Mouse (Mus musculus): ENCODE measurements around the gene Rell1.
"Not testable (repeated sequence)": the region's sequence is repeated elsewhere in the genome, so short reads cannot be mapped to it uniquely, and the experiment has no call there.

The Rell1 gene

DNA sequence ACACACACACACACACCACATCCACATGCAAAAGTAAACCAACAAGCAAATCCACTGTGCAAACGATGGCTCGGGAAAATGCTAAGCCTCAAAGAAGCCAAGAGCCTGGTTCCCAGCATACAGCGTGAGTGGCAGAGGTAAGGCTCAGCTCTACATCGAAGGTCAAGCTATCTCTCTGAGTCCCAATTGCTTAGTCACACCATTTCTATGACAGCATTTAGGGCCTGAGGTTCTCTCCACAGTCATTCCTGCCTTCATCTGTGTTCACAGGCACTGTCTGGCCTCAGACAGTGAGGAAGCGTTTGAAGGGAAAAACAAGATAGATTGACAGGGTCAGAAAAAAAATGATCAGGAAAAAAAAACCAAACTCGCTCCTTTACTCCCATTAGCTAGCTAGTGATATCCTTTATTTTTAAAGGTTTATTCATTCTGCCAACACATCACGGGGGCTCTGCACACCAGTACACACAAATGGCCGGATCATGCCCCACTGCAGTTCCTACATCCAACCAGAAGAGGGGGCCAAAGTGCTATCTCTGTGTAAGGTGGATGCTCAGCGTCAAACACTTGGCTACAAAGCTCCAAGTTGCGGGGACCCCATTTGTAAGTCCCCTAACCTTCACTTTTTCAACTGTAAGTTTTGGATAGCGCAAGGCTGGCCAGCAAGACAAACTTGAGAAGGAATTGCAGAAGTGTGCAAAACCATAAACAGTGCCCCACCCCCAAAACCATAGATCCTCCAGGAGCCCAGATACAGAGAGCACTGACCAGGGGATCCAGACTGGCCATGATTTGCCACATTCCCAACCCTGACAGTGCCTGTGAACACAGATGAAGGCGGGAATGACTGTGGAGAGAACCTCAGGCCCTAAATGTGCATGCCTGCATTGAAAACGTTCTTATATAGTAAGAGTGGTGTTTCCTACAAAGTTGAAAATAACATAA lies 62.3 kb downstream of the Rell1 start:
- in situ Hi-C loops (cut with MboI, MseI), result loop anchor here (10.0 to 25.0 kb wide), 3 partner anchors 188 to 931 kb away; partner anchors contain the start of gene Pgm2

DNA sequence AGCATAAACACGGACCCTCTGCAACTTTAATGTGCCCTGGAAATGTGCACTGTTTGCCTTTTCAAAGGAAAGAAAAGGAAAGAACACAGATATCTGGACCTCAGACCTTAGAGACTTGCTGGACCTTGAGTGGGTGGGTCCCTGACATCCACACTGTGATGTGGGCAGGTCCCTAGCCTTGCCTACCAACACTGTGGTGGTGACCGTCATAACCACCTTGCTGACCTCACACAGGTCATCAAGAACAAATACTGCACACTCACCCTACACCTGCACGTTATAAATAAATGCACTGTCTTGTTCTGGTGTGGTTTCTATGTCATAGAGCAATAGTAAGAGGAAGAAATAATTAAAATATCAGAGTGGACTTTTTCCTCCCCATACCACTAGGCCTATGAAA lies 65.4 kb downstream of the Rell1 start:
- in situ Hi-C loops (cut with MboI, MseI), result loop anchor here (10.0 to 25.0 kb wide), 3 partner anchors 191 to 934 kb away; partner anchors contain the start of gene Pgm2

DNA sequence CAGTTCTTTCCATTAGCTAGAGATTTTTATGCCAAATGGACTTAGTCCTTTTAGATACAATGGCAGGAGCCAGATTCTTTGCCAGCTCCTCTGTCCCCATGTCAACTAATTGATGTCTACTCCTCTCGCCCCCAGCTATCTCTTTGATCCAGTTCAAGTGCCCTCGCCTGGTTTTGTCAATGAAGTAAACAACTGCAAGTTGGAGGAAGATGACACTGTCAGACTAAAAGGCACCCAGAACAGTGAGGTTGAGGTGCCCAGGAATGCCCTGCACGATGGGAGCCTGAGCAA lies 70.9 kb downstream of the Rell1 start:
- in situ Hi-C loops (cut with MboI, MseI), result no loop called here

DNA sequence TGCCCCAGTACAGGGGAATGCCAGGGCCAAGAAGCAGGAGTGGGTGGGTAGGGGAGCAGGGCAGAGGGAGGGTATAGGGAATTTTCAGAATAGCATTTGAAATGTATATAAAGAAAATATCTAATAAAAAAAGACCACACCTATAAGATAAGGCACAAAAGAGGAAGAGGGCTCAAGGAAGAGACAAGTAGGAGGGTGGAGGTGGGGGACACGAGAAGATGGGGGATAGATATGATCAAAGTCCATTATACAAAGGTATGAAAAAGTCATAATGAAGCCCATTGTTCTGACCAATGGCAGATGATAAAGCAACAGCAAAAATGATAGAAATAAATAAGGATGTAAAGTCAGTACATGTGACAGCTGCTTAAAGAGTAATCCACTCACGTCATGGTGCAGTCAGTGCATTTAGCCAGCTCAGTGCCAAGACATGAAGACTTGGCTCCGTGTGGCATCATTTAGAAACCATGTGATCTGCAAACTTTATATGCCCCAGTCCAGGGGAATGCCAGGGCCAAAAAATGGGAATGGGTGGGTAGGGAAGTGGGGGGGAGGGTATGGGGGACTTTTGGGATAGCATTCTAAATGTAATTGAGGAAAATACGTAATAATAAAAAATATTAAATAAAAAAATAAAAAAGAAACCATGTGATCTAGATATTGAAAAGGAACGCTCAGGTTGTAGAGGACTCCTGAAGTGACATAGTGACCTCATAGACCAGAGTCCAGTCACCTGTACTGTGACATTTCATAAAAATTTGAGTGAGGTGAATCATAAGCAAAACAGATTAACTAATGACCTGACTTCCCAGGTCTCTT lies 71.5 kb downstream of the Rell1 start:
- in situ Hi-C loops (cut with MboI, MseI), result not testable (repeated sequence)

DNA sequence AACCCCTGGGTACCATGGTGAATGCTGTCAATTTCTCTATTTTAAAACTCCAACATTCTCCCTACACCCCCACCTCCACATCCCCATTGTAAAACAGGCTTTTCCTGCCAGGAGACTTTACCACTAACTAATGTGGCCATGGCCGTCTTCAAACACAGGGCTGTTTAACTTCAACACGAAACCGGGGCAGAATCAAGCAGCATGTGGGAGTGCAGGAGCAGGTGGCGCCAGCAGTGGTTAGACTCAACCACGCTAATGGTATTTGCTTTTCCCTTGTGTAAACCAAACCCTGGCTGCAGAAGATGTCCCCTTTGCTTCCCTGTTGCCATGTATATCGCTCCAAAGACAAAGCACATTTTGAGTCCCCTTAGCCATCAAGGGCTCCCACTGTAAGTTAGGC lies 76.8 kb downstream of the Rell1 start:
- in situ Hi-C loops (cut with MboI, MseI), result no loop called here

DNA sequence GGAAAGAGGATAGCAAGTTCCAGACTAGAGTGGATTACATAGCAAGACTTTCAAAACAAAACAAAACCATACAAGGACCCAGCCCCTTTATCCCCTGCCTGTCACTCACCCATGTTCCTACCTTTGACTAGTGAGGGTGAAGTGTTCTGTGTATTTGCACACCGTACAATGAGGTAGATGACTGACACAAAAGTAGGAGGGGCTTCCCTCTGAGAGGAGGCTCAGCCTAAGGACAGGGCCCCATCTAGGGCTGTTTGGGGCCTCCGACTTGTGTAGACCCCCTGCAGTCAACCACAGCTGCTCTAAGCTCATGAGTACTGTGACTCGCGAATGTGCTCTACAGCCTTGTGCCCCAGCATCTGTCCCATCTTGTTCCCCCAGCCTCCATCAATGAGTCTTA lies 77.5 kb downstream of the Rell1 start:
- in situ Hi-C loops (cut with MboI, MseI), result no loop called here

DNA sequence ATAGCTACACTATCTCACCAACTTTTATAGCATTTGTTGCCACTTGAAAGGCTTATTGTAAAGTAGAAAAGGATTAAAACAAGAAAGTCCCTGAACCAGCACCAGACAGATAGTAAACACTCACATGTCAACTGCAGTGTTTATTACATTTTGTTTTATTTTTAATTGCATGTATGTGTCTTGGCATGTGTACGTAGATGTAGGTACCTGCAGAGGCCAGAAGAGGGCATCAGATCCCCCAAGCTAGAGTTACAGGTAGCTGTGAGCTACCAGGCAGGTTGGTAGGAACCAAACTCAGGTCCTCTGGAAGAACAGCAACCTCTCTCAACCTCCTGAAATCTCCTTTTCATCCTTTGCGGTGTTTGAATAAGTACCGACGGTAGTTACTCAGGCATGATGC lies 81.6 kb downstream of the Rell1 start:
- in situ Hi-C loops (cut with MboI, MseI), result loop anchor here (5.0 kb wide), 1 partner anchor 80 kb away; no protein-coding TSS in a partner anchor

DNA sequence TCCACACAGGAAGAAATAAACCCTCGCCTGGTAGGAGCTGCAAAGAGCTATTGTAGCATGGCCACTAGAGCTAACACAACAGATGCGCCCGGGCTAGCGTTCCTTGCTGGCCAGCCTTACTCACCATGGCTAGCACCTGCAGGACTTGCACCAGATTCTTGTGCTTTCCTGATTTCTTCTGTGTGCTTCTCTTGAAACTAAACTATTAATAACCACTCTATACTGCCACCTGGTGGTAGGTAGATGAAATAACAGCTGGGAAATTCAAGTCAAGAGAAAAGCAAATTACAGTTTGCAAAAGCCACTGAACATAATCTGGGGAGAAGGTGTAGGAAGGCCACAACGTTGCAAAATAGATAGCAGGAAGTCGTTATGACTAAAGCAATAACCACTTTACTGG lies 82.0 kb downstream of the Rell1 start:
- in situ Hi-C loops (cut with MboI, MseI), result loop anchor here (5.0 kb wide), 1 partner anchor 79 kb away; no protein-coding TSS in a partner anchor

DNA sequence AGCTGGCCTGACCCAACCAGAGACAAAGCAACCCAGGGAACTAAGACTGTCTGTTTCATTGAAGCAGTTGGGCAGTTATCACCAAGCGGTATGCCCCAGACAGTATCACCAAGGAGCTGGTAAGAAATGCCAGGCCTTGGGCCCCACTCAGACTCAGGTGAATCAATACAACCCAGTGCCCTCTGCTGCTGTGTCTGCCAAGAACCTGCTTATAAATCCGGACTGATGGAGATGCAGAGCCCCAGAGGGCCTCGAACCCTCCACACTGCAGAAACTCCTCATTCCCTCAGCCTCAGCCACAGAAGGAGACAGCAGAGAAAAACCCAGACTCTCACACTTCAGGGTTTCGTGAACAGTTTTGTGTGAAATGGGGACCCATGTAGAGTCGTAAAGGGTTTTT lies 82.4 kb downstream of the Rell1 start:
- in situ Hi-C loops (cut with MboI, MseI), result loop anchor here (5.0 kb wide), 1 partner anchor 79 kb away; no protein-coding TSS in a partner anchor

DNA sequence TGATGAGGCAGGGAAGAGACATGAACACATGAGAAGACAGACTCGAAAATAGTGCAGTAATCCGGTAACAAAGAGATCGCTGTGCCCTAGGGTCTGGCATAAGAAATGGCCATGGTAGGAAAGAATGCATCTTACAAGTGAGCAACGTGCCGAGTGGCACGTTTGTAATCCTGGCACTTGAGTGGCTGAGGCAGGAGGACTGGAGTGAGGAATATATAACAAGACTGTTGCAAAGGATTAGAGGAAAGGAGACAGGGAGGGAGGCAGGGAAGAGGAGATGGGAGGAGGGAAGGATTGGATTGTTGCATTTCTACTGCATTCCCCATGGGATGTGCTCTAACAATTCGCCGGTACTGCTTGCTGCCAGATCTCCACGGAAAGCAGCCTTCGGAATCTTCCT lies 89.7 kb downstream of the Rell1 start:
- in situ Hi-C loops (cut with MboI, MseI), result no loop called here

DNA sequence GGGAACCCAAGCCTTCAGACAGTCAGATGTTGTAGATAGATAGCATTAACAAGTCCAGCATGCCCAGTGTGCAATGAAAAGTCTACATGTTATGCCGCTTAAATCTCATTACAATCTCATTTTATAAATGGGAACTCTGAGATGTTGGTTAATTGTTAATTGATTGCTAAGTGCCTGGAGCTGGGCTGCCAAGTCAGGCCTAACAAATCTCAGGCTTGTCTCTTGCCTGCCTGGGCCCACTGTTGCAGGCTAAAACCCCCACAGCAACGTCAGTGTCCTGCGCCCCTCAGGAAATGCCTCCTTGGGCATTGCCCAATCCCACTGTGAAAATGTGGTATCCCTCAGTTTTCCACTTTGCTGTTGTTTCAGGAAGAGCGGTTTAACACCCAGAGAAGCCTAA lies 92.6 kb downstream of the Rell1 start:
- in situ Hi-C loops (cut with MboI, MseI), result no loop called here

DNA sequence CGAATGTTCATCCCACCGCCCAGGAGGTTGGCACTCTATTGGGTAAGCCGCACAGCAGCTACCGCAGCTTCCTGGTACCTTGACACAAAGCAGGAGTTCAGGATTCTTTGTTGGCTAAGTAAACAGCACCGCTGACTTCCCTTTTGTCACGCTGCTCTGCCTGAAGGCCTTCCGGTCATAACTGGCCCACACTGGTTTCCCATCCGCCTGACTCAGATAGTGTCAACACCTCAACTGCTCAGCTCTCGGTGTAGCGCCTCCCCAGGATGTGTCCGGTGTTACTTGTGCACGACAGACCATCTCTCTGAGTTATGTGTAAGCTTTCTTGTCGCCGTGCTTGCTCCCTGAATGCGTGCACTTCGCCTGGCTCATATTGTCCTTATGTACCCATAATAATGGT lies 93.8 kb downstream of the Rell1 start:
- in situ Hi-C loops (cut with MboI, MseI), result no loop called here

DNA sequence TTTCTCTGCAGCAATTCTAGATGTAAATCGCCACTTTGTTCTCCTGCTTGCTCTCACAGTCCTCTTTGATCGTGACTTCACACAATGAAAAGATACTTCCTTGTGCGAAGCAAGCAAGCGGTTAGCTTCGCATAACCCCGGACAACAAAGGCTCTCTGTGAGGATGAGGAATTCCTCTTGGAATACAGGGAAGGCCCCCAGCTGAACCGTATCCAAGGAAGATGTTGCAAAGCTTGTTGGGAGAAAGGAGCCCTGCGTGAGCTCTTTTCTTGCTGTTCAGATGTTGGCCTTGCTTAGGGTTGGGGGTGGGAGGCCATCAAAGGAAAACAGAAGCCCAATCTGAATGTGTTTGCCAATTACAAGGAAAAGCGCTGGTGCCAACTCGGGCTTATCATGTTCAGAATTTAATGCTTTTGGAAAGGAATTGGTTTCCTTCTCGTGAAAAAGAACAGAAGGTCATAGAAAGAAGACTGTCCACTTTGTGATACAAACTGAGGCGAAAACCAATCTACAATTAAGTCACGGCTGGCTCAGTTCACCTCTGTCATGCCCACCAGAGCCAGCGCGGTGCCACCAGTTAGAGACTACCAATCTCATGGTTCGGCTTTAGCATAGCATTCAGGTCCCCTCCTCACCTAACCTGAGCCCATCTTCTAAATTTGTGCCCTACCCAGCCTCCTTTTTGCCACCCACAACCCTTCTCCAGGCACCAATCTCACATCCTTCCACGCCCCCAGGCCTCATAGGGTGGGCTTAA lies 96.3 kb downstream of the Rell1 start:
- in situ Hi-C loops (cut with MboI, MseI), result no loop called here

DNA sequence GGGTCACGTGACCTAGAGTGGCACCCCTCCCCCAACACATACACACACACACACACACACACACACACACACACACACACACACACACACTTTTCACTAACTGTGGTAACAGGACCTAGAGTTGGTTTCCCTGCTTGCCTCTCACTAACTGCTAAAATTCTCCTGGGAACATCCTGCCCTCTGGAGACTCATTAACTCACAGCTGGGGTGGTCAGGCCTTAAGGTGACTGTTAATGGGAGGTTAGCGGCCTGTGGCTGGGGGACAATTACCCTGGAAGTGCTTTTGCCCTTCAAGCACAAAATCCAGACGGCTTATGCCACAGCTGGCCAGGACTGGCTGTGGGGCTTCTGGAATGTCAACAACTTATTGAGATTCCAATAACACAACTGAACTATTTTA lies 101.3 kb downstream of the Rell1 start:
- in situ Hi-C loops (cut with MboI, MseI), result no loop called here

DNA sequence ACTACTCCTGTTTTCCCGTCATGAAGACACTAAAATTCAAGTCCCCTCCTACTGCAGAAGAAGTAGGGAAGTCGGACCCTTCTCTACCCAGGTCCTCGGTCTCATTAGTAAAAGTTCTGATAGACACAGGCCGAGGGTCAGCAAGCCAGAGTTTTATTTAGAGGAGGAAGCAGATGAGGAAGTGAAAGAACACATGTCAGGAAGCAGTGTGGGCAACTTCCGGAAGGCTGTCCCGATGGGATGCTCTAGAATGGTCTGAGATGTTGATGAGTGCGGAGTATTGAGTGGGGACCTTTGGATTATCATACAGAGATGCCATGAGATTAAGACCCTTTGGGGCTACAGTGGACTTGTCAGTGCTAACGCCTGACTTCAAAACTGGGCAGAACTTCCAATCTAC lies 109.8 kb downstream of the Rell1 start:
- in situ Hi-C loops (cut with MboI, MseI), result no loop called here

All from regulatory T cell (primary cell).